Mouse (Mus musculus) bone marrow macrophage, adult 2 months (primary cell): ENCODE results near the gene 1700028P14Rik. TPM values are rescaled to one million over a fixed set of nuclear protein-coding genes. Genes with fewer than 3 reads are reported as not detected.

ENCODE experiments used
- H3K27ac ChIP-seq: 2 replicates; pipeline ENCODE4 v1.5.1; 2012; ENCODE audit warnings: low read depth, low read length; ENCODE audit not compliant: insufficient read depth
- H3K4me1 ChIP-seq: 2 replicates; pipeline ENCODE4 v1.6.1; 2012; ENCODE audit warnings: low read length; ENCODE audit not compliant: control insufficient read depth, insufficient read depth
- H3K4me3 ChIP-seq: 2 replicates; pipeline ENCODE4 v1.5.1; 2012; ENCODE audit warnings: mild to moderate bottlenecking, low read length, moderate library complexity; ENCODE audit not compliant: insufficient read depth
- CTCF ChIP-seq: IDR thresholded peaks from 2 replicates; pipeline ENCODE4 v1.5.1; 2012; ENCODE audit warnings: low read depth, mild to moderate bottlenecking, low read length, moderate library complexity
- POLR2A ChIP-seq: IDR thresholded peaks from 2 replicates; pipeline ENCODE4 v1.6.1; 2012; ENCODE audit warnings: mild to moderate bottlenecking, low read depth, low read length, borderline replicate concordance
- polyA plus RNA-seq: library from polyadenylated mRNA; stranded (reverse); fragments of >200 nt; gene quantifications from 2 replicates; pipeline ENCODE4 v1.2.4, GENCODE M21; 2012; ENCODE audit not compliant: missing spikeins, insufficient read depth, insufficient read length

The 1700028P14Rik gene
- polyA plus RNA-seq, 1 experiment = not detected

DNA sequence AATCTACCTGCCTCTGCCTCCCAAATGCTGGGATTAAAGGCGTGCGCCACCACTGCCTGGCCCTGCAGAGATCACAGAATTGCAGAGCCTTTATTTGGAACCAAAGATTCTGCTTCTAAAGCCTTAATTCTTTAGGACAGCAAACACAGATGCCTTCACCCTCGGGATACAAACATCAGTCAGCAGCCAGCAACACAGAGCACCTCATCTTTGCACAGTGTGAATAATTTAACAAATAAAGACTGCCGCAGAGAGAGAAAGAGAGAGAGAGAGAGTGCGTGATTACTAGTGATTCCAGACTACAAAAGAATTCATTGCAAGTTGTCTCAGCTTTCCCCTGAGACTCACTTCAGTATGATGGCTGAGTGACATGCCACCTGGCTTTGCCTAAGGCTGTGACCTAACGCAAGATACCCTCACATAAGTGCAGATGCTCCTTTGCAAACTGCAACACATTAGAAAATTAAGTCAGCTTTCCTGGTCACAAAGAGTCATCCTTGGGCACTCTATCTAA, 15.6 kb upstream of the 1700028P14Rik start:
- TF ChIP-seq POLR2A = no peak
- no peak for TF ChIP-seq CTCF
- Histone ChIP-seq H3K4me3 (no peak overlapping the region), H3K4me1 (no peaks in the 10 kb centered on the region), H3K27ac (no peak overlapping the region)

DNA sequence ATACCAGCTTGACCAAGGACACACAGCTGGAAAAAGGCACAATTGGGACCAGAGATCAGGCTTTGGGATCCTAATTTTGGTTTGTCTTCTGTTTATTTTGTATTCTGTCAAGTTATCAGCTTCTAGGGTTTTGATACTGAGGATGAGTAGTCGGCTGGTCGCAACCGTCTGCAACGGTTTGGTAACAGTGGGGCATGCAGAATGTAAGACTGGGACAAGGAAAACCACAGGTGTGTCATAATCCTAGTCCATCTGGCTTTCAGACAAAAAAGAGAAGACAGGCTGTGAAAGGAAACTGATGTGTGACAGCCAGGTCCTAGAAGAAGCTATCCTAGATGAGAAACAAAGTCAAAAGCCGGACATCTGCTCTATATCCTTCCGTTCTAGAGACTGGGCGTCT, 11.5 kb upstream of the 1700028P14Rik start:
- no peak overlapping the region for H3K4me3 ChIP-seq
- H3K4me1 ChIP-seq = no peaks in the 10 kb centered on the region
- H3K27ac ChIP-seq = no peak overlapping the region
- no peak for TF ChIP-seq CTCF
- no peak for TF ChIP-seq POLR2A

DNA sequence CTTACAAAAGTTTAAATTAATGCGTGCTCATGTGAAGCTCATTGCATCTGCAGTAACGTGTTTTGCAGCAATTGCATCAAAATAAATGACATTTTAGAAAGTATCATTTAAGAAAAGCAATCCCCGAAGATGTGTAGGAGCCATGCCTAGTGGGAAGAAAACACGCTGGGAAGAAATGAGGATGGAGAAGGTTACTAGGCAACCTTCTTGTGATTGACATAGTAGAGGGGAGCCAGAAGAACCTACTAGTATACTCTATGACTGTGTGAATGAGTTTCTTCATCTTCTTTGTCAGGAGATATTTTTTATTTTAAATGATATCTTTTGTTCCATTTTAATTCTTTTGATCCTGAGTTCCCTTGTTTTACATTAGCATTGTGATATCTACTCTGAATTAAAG, 5.7 kb upstream of the 1700028P14Rik start:
- Histone ChIP-seq H3K27ac (no peak overlapping the region), H3K4me3 (no peak overlapping the region), H3K4me1 (no peaks in the 10 kb centered on the region)
- TF ChIP-seq POLR2A (no peak), CTCF (no peak)

GRCm38 (mm10) chr19:23657261-23657932, 4.8 kb upstream of the 1700028P14Rik start:
- TF ChIP-seq CTCF (no peak), POLR2A (no peak)

DNA sequence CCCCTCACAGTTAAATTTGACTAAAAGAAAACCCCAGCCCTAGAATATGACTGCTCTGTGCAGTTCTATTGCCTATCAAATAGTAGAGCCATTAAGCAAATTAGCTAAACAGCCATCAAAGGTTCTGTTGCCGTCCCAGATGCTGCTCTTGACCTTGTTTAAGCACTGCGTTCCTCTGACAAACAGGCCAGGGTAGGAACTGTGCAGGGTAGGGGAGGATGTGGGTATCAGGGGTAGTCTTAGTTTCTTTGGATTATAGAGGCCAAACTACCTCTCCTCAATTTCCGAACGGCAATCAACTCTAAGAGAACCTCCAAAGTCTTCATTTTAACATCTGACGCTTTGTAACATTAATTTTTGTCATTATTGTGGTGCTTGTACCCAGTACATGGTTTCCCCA, 542 bp upstream of the 1700028P14Rik start:
- TF ChIP-seq CTCF = no peak
- TF ChIP-seq POLR2A = no peak
- H3K27ac ChIP-seq = no peak overlapping the region
- no peaks in the 10 kb centered on the region for H3K4me1 ChIP-seq
- no peak overlapping the region for H3K4me3 ChIP-seq

More at GRCm38 (mm10) chr19:23657261-23657932, 4.8 kb upstream of the 1700028P14Rik start:
- H3K27ac ChIP-seq = no peak overlapping the region
- H3K4me1 ChIP-seq = no peaks in the 10 kb centered on the region
- no peak overlapping the region for H3K4me3 ChIP-seq

- Histone ChIP-seq H3K4me3 (no peak overlapping the region), H3K4me1 (no peaks in the 10 kb centered on the region), H3K27ac (no peak overlapping the region)
- TF ChIP-seq CTCF = no peak
- no peak for TF ChIP-seq POLR2A
Observed at GRCm38 (mm10) chr19:23647308-23647707, 5.3 kb downstream of the 1700028P14Rik start.

DNA sequence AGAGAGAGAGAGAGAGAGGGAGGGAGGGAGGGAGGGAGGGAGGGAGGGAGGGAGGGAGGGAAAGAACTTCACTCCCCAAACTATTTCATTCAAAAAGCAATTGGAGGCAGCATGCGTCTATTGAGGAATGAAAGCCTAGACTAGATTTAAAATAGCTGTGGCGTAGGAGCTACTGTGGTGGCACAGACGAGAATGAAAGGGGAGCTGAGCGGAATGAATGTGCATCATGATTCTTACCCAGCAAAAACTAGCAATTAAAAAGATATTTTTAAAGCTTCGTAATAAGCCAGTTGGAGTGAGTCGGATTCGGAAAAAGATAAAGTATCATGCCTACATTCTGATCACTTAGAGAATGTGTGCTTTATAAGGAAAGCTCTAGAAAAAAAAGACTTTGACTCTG, 7.3 kb downstream of the 1700028P14Rik start:
- no peak overlapping the region for H3K4me3 ChIP-seq
- TF ChIP-seq POLR2A = no peak
- TF ChIP-seq CTCF = no peak

DNA sequence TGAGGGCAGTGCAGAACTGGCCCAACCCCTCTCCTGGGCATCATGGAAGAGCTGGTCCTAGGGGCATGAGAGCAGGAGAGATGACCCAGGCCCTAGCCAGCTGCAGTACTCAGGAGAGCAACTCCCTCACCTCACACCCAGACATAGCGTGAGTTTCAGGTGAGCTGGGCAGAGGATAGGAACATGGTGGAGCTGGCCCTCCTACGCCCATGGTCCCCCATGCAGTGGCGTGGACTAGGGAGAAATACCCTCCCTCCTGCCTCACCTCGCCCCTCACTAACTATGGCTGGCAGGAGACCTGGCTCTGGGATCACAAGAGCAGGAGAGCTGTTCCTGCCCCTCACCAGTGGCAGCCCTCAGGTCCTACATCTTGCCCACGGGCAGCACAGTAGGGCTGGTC, 8.8 kb downstream of the 1700028P14Rik start:
- no peak for TF ChIP-seq POLR2A
- Histone ChIP-seq H3K27ac (no peak overlapping the region), H3K4me3 (no peak overlapping the region), H3K4me1 (no peaks in the 10 kb centered on the region)

More for the DNA sequence above, 7.3 kb downstream of the 1700028P14Rik start:
- no peaks in the 10 kb centered on the region for H3K4me1 ChIP-seq
- H3K27ac ChIP-seq = no peak overlapping the region

DNA sequence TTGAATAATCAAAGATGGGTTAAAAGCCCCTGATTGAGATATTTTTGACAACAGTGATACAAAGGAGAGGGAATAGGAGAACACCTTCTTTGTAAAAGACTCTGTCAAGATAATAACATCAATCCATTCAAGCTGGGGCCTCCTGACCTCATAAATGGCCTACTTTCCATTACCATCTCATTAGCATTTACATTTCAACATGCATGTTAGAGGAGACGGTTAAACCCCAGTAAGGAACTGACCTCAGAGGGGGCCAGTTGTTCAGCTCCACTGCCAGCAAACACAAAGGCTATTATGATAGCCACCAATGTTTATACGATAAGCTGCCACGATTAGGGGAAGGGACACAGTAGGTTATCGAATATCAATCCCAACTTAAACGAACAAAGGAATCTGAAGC, 15.8 kb downstream of the 1700028P14Rik start:
- Histone ChIP-seq H3K4me3 (no peak overlapping the region), H3K27ac (no peak overlapping the region), H3K4me1 (no peaks in the 10 kb centered on the region)
- TF ChIP-seq POLR2A (no peak), CTCF (no peak)

DNA sequence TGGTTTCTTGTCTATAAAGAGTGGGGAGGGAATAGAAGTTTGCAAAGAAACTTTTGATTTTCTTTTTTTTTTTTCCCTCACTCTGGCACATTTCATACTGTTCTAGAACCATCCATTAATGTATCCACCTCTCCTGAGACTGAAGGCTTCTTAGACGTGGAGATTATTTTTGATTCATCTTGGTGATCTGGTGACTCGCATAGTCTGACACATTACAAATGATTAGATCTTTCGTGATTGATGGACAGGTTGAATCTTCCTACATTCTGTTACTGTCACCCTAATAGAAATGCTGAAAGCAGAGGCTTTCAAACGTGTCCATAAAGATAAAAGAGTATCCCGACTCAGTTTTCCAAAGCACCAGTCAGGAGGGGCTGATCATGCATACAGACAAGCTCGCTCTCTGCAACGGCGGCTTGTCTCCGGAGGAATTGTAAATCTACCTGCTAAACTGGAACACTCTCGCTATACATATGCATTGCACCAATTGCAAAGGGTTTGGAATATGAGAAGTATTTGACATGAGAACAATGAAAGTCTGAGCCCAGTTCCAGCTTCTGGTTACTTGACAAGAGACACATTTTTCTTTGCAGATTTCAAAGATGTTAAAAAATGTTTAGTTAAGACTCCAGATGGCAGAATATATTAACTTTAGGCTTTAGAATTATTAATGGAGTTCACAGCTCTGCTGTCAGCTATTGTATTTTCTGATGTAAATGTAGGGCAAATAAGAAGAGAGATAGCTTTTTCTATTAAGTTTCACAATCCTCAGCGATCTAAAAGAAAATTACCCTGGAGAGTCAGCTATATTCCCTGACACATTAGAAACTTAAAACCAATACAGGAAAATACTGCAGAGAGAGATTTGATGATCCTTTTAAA, 20.8 kb downstream of the 1700028P14Rik start:
- TF ChIP-seq POLR2A = no peak
- TF ChIP-seq CTCF = no peak

More for the DNA sequence above, 20.8 kb downstream of the 1700028P14Rik start:
- H3K4me1 ChIP-seq = no peaks in the 10 kb centered on the region
- no peak overlapping the region for H3K27ac ChIP-seq
- H3K4me3 ChIP-seq = no peak overlapping the region
